Mouse (Mus musculus) cerebellum, postnatal 25 days (tissue): ENCODE data around the gene Gm9844.
"Not testable (repeated sequence)": the region's sequence is repeated elsewhere in the genome, so short reads cannot be mapped to it uniquely, and the experiment has no call there.

Experiments
- DNase-seq, 2 experiments: peaks; one replicate each; pipeline ENCODE4 v3.0.0; 2021; ENCODE audit warnings: mixed read lengths in 2 of 2

Gene Gm9844

GRCm38 (mm10) chr7:24869532-24870165 lies 7.6 kb downstream of the Gm9844 start, which contains the start of the genes Lypd4 and Dmrtc2:
Lypd4 (minus strand) TSS chr7:24869941.
Dmrtc2 (plus strand) TSS chr7:24870057.
- no peak for DNase-seq

GRCm38 (mm10) chr7:24877588-24877987 lies 15.6 kb downstream of the Gm9844 start:
- no peak for DNase-seq

- DNase-seq = no peak
Observed at GRCm38 (mm10) chr7:24879620-24880019, 17.6 kb downstream of the Gm9844 start.

GRCm38 (mm10) chr7:24882416-24883199 lies 20.6 kb downstream of the Gm9844 start:
- DNase-seq = no peak

- DNase-seq = peak; percentile 99
Observed at GRCm38 (mm10) chr7:24883896-24884692, 22.1 kb downstream of the Gm9844 start, which contains the start of gene Rps19. Rps19 (plus strand) TSS chr7:24884371.

GRCm38 (mm10) chr7:24884693-24885291 lies 22.8 kb downstream of the Gm9844 start:
- no peak for DNase-seq

GRCm38 (mm10) chr7:24885468-24886307 lies 23.7 kb downstream of the Gm9844 start:
- DNase-seq = no peak

GRCm38 (mm10) chr7:24886308-24886633 lies 24.3 kb downstream of the Gm9844 start:
- no peak for DNase-seq

GRCm38 (mm10) chr7:24887096-24887495 lies 25.1 kb downstream of the Gm9844 start:
- no peak for DNase-seq

GRCm38 (mm10) chr7:24889431-24890220 lies 27.6 kb downstream of the Gm9844 start:
- DNase-seq = no peak

- peak; percentile 78 to 83 for DNase-seq
Observed at GRCm38 (mm10) chr7:24890281-24891216, 28.5 kb downstream of the Gm9844 start.

- DNase-seq = no peak
Observed at GRCm38 (mm10) chr7:24891241-24892124, 29.5 kb downstream of the Gm9844 start.

GRCm38 (mm10) chr7:24892125-24892583 lies 30.1 kb downstream of the Gm9844 start:
- DNase-seq = no peak

GRCm38 (mm10) chr7:24895749-24896148 lies 33.7 kb downstream of the Gm9844 start:
- not testable (repeated sequence) for DNase-seq

- DNase-seq = no peak
Observed at GRCm38 (mm10) chr7:24896269-24896668, 34.3 kb downstream of the Gm9844 start.

- DNase-seq = no peak
Observed at GRCm38 (mm10) chr7:24897224-24897623, 35.2 kb downstream of the Gm9844 start, which contains the start of gene Cd79a. Cd79a (plus strand) TSS chr7:24897381.

- no peak for DNase-seq
Observed at GRCm38 (mm10) chr7:24897959-24898358, 35.9 kb downstream of the Gm9844 start.

- no peak for DNase-seq
Observed at GRCm38 (mm10) chr7:24901114-24901513, 39.1 kb downstream of the Gm9844 start.

GRCm38 (mm10) chr7:24901842-24902241 lies 39.8 kb downstream of the Gm9844 start:
- no peak for DNase-seq
